Mouse (Mus musculus) myocyte (in vitro differentiated cells): ENCODE data around the gene Psmg1. TPM values are rescaled to one million over a fixed set of nuclear protein-coding genes. Genes with fewer than 3 reads are reported as not detected.
"Not testable (repeated sequence)": the region's sequence is repeated elsewhere in the genome, so short reads cannot be mapped to it uniquely, and the experiment has no call there.

Source experiments
- H3K27me3 ChIP-seq: one replicate; pipeline ENCODE4 v1.6.1; 2011; ENCODE audit not compliant: control insufficient read depth, insufficient read depth, insufficient read length
- H3K36me3 ChIP-seq: one replicate; pipeline ENCODE4 v1.6.1; 2011; ENCODE audit not compliant: control insufficient read depth, insufficient read depth
- H3K4me2 ChIP-seq: one replicate; pipeline ENCODE4 v1.6.1; 2011; ENCODE audit warnings: low read depth, control low read depth
- H3K4me3 ChIP-seq: one replicate; pipeline ENCODE4 v1.5.1; 2011; ENCODE audit warnings: mild to moderate bottlenecking, control low read depth, moderate library complexity
- H3K79me2 ChIP-seq: one replicate; pipeline ENCODE4 v1.6.1; 2011; ENCODE audit not compliant: control insufficient read depth, insufficient read depth
- H3ac ChIP-seq: one replicate; pipeline ENCODE4 v1.6.1; 2011; ENCODE audit not compliant: control insufficient read depth, insufficient read length
- CEBPB ChIP-seq: IDR thresholded peaks from 2 replicates; pipeline ENCODE4 v1.6.1; 2011; ENCODE audit warnings: mild to moderate bottlenecking, moderate library complexity; ENCODE audit not compliant: poor library complexity, insufficient read depth, severe bottlenecking
- E2F4 ChIP-seq: IDR thresholded peaks from one replicate; pipeline ENCODE4 v1.6.1; 2011; ENCODE audit warnings: mild to moderate bottlenecking, control low read depth, moderate library complexity; ENCODE audit not compliant: insufficient read depth
- MAX ChIP-seq: IDR thresholded peaks from one replicate; pipeline ENCODE4 v1.6.1; 2011; ENCODE audit warnings: low read depth, mild to moderate bottlenecking, control low read depth
- MYOD1 ChIP-seq, 3 experiments: IDR thresholded peaks; one replicate each; pipeline ENCODE4 v1.6.1; 2011; ENCODE audit warnings: control low read depth in 2 of 3, low read depth in 2 of 3, mild to moderate bottlenecking in 2 of 3, moderate library complexity in 1 of 3; ENCODE audit not compliant: insufficient read length in 2 of 3, control insufficient read depth in 1 of 3
- MYOG ChIP-seq, 3 experiments: IDR thresholded peaks; one replicate each; pipeline ENCODE4 v1.6.1; 2011; ENCODE audit warnings: control low read depth in 2 of 3, low read depth in 2 of 3, mild to moderate bottlenecking in 2 of 3; ENCODE audit not compliant: insufficient read length in 2 of 3, control insufficient read depth in 1 of 3, insufficient read depth in 1 of 3
- POLR2A ChIP-seq: IDR thresholded peaks from one replicate; pipeline ENCODE4 v1.6.1; 2011; ENCODE audit warnings: low read depth, mild to moderate bottlenecking, control low read depth, moderate library complexity; ENCODE audit not compliant: insufficient read length
- POLR2AphosphoS2 ChIP-seq: IDR thresholded peaks from one replicate; pipeline ENCODE4 v1.6.1; 2011; ENCODE audit warnings: low read depth, control low read depth; ENCODE audit not compliant: insufficient read length
- REST ChIP-seq: IDR thresholded peaks from one replicate; pipeline ENCODE4 v1.6.1; 2011; ENCODE audit warnings: mild to moderate bottlenecking, control low read depth, moderate library complexity; ENCODE audit not compliant: insufficient read depth, insufficient read length
- SRF ChIP-seq: IDR thresholded peaks from one replicate; pipeline ENCODE4 v1.6.1; 2011; ENCODE audit warnings: low read depth; ENCODE audit not compliant: control insufficient read depth, insufficient read length
- TCF12 ChIP-seq: IDR thresholded peaks from one replicate; pipeline ENCODE4 v1.6.1; 2011; ENCODE audit warnings: mild to moderate bottlenecking, control low read depth; ENCODE audit not compliant: poor library complexity, insufficient read depth, severe bottlenecking
- TCF3 ChIP-seq: IDR thresholded peaks from one replicate; pipeline ENCODE4 v1.6.1; 2011; ENCODE audit warnings: low read depth, control low read depth; ENCODE audit not compliant: insufficient read length
- USF1 ChIP-seq: IDR thresholded peaks from one replicate; pipeline ENCODE4 v1.6.1; 2011; ENCODE audit warnings: low read depth, mild to moderate bottlenecking, control low read depth, moderate library complexity
- polyA plus RNA-seq: library from polyadenylated mRNA; unstranded; fragments of >200 nt; fragmentation: generic; extraction: Trizol; gene quantifications from one replicate; pipeline ENCODE4 v1.2.1, GENCODE M21; 2012; ENCODE audit warnings: missing spikeins

Psmg1 gene
- polyA plus RNA-seq, 1 experiment: 38.5 TPM

DNA sequence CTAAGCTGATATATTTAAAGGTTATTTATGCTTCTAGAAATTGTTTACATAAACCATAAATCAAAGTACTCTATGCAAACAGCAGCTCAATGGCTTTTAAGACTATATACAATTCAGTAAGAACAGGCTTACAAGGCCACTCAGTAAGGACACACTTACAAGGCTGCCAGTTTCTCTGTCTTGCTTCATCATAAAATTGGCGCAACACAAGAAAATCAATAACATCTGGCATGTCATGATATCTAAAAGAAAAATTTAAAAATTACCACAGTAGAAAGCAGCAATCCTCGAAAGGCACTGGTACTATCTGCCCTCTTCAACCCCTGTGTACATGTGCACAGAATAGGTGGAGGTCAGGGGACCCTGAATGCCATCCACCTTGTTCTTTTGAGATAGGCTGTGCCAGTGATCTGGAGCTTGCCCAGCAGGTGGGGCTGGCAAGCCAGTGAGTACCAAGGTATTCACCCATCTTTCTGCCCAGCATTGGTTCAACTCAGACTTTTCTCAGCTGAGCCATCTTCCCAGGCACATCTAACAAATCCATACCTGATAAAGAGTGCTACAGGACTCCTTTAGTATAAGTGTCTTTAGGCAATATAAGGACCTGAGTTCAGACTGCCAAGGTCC lies 39.8 kb upstream of the Psmg1 start:
- H3K4me3 ChIP-seq: no peak overlapping the region
- no peak for TF ChIP-seq REST
- TF ChIP-seq E2F4: no peak
- TF ChIP-seq MAX: no peak
- TF ChIP-seq TCF12: no peak
- no peak for TF ChIP-seq MYOD1 (IDR thresholded peaks at IDR 0.05; ENCODE audit: control insufficient read depth in 1 of 3, insufficient read length in 2 of 3, low read depth in 2 of 3)
- no peak for TF ChIP-seq CEBPB
- no peak for TF ChIP-seq SRF
- no peak for TF ChIP-seq TCF3
- TF ChIP-seq POLR2AphosphoS2: no peak
- no peak overlapping the region for H3ac ChIP-seq

DNA sequence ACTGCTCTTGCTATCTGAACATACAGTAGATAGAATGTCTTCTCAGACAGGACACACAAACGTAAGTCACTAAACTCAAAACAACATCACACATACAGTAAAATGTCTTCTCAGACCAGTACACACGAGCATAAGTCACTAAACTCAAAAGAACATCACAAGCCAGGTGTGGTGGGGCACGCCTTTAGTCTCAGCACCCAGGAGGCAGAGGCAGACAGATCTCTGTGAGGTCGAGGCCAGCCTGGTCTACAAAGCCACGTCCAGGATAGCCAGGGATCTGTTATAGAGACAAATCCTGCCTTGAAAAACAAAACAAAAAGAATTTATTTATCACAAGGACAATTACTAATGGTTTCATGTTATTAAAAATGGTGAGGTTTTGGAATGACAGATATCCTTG lies 35.5 kb upstream of the Psmg1 start:
- H3ac ChIP-seq: no peak overlapping the region
- H3K4me3 ChIP-seq: no peak overlapping the region
- H3K79me2 ChIP-seq: no peaks in the 10 kb centered on the region
- peaks cover 75% of the 10 kb centered on the region for H3K36me3 ChIP-seq
- H3K4me2 ChIP-seq: no peak overlapping the region
- TF ChIP-seq SRF: no peak
- TF ChIP-seq TCF12: no peak
- TF ChIP-seq REST: no peak
- TF ChIP-seq POLR2A: no peak
- no peak for TF ChIP-seq CEBPB
- no peak for TF ChIP-seq TCF3
- TF ChIP-seq MAX: no peak
- TF ChIP-seq MYOD1 (IDR thresholded peaks at IDR 0.05; ENCODE audit: control insufficient read depth in 1 of 3, insufficient read length in 2 of 3, low read depth in 2 of 3): no peak
- TF ChIP-seq E2F4: no peak
- TF ChIP-seq MYOG (IDR thresholded peaks at IDR 0.05; ENCODE audit: control insufficient read depth in 1 of 3, insufficient read depth in 1 of 3, insufficient read length in 2 of 3, low read depth in 2 of 3): no peak
- TF ChIP-seq POLR2AphosphoS2: no peak
- TF ChIP-seq USF1: no peak
- H3K27me3 ChIP-seq: no peaks in the 10 kb centered on the region

More for the DNA sequence above, 39.8 kb upstream of the Psmg1 start:
- H3K4me2 ChIP-seq: no peak overlapping the region
- H3K27me3 ChIP-seq: no peaks in the 10 kb centered on the region
- H3K79me2 ChIP-seq: no peaks in the 10 kb centered on the region
- peaks cover 84% of the 10 kb centered on the region for H3K36me3 ChIP-seq

- Histone ChIP-seq H3K4me3 (no peak overlapping the region), H3K79me2 (no peaks in the 10 kb centered on the region), H3ac (no peak overlapping the region), H3K27me3 (no peaks in the 10 kb centered on the region), H3K36me3 (peaks cover 75% of the 10 kb centered on the region), H3K4me2 (no peak overlapping the region)
- no peak for TF ChIP-seq TCF12
- TF ChIP-seq E2F4: no peak
- no peak for TF ChIP-seq POLR2AphosphoS2
- TF ChIP-seq MYOD1 (IDR thresholded peaks at IDR 0.05; ENCODE audit: control insufficient read depth in 1 of 3, insufficient read length in 2 of 3, low read depth in 2 of 3): no peak
- no peak for TF ChIP-seq POLR2A
- TF ChIP-seq MYOG (IDR thresholded peaks at IDR 0.05; ENCODE audit: control insufficient read depth in 1 of 3, insufficient read depth in 1 of 3, insufficient read length in 2 of 3, low read depth in 2 of 3): no peak
- TF ChIP-seq USF1: no peak
- TF ChIP-seq TCF3: no peak
- no peak for TF ChIP-seq SRF
- TF ChIP-seq CEBPB: no peak
- no peak for TF ChIP-seq REST
- no peak for TF ChIP-seq MAX
Observed at GRCm38 (mm10) chr16:96025244-96025643, 34.5 kb upstream of the Psmg1 start.

DNA sequence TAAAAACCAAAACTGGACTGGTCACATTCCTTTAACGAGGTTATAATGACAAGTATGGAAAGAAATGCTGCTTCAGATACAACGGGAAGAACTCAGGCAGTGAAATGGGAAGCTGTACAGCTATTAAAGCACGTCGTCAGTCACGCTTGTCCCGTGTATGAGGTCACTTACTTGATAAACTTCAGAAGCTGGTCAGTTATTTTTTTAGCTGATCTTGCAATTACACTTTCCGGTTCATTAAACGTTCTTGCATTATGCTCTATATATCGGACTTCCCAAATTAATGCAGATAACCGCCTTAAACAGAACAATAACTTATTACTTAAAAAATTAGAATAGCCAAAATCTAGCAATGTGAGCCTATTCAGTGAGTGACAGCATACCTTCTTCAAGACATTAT lies 30.3 kb upstream of the Psmg1 start:
- Histone ChIP-seq H3K4me2 (no peak overlapping the region), H3K79me2 (no peaks in the 10 kb centered on the region), H3K27me3 (no peaks in the 10 kb centered on the region), H3ac (no peak overlapping the region), H3K36me3 (peaks cover 77% of the 10 kb centered on the region), H3K4me3 (no peak overlapping the region)
- TF ChIP-seq POLR2A (no peak), USF1 (no peak), TCF3 (no peak)

DNA sequence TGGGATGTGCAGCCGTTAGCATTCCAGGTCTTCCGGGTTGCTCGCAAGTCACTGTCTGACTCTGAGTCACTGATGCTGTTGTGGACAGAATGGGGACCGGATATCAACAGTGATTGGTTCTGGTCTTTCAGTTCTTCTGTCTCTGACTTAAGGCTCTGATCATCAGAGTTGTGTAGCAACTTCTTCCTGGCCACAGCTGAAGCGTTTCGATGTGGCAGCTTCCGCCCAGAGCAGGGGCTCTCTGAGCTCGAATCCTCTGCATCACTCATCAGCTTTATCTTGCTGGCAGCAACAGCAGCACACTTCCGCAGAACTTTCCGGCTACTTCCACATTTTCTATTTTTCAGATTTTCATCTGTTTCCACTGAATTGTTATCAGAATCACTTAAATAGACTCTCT lies 18.4 kb upstream of the Psmg1 start:
- not testable (repeated sequence) for H3K27me3 ChIP-seq, H3ac ChIP-seq, H3K4me2 ChIP-seq, H3K79me2 ChIP-seq, H3K4me3 ChIP-seq
- H3K36me3 ChIP-seq: peaks cover 28% of the 10 kb centered on the region

- H3K36me3 ChIP-seq: peaks cover 45% of the 10 kb centered on the region
- not testable (repeated sequence) for H3K79me2 ChIP-seq, H3K4me2 ChIP-seq, H3K27me3 ChIP-seq, H3K4me3 ChIP-seq, H3ac ChIP-seq
Observed at GRCm38 (mm10) chr16:96004278-96004677, 13.5 kb upstream of the Psmg1 start.
